Mouse (Mus musculus): ENCODE measurements around the gene Susd5. TPM values are rescaled to one million over a fixed set of nuclear protein-coding genes. Genes with fewer than 3 reads are reported as not detected.
"Not testable (repeated sequence)": the region's sequence is repeated elsewhere in the genome, so short reads cannot be mapped to it uniquely, and the experiment has no call there.

The Susd5 gene
- polyA plus RNA-seq, 1 experiment from 2014 or later = 0.46 TPM

DNA sequence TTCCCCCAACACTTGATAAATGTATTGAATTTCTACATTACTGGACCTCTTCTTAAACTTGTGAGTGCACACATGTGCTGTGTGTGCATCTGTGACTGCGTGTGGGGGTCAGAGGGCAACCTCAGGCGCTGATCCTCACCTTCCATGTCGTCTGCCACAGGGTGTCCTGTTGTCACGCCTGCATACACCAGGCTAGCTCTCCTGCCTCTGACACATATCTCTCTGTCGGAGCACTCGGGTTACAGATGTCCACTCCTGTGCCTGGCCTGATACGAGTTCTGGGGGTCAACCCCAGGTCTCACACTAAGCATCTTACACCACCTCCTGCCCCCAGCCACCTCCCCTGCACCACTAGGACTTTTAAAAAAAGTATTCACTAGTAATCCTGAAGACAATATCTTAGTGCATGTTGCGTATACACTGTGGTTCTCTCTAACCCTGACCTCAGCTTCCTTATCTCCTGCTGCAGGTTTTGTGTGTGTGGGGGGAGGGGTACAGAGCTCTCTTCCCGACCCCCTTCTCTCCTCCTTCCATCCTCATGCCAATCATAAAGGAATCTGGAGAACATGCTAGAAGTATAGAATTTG, 41.9 kb downstream of the Susd5 start:
- Histone ChIP-seq H3K4me1 (ENCODE audit: insufficient read depth) (no peaks in the 10 kb centered on the region), H3K4me3 (ENCODE audit: low read depth, low read length) (no peak overlapping the region), H3K27ac (ENCODE audit: low read depth) (no peak overlapping the region), H3K4me2 (no peak overlapping the region), H3K27me3 (ENCODE audit: insufficient read depth, low read length) (no peaks in the 10 kb centered on the region), H3K9ac (no peak overlapping the region), H3K36me3 (ENCODE audit: insufficient read depth) (no peaks in the 10 kb centered on the region), H3K9me3 (ENCODE audit: low read depth, low read length) (no peaks in the 10 kb centered on the region)
- no peak for TF ChIP-seq CTCF (IDR thresholded peaks at IDR 0.05; ENCODE audit: low read depth)
- DNase-seq (no peak), ATAC-seq (ENCODE audit: insufficient read depth) (no peak)
- WGBS = 42% methylated on average over 9 of the region's 9 CpGs

DNA sequence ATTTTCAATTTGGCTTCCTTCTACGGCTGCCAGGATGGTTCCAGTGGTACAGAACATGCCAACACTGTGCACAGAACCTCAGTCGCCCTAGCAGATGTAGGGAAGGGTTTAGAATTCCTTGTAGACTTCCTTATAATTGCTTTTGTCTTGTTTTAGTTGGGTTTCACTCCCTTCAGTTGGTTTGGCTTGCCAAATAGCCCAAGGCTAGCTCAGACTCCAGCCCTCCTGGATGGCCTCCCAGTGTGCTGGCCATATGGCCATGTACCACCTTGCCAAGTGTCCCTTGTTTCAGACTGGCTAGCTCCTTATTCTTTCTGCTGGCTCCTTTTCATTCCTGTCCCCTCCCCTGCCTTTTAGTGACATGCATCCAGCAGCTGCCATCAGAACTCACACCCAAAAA, 53.3 kb downstream of the Susd5 start:
- no peak for DNase-seq
- Histone ChIP-seq H3K36me3 (ENCODE audit: insufficient read depth) (no peaks in the 10 kb centered on the region), H3K4me1 (ENCODE audit: insufficient read depth) (no peaks in the 10 kb centered on the region), H3K27me3 (ENCODE audit: insufficient read depth, low read length) (no peaks in the 10 kb centered on the region), H3K4me2 (no peak overlapping the region), H3K27ac (ENCODE audit: low read depth) (no peak overlapping the region), H3K4me3 (ENCODE audit: low read depth, low read length) (no peak overlapping the region), H3K9me3 (ENCODE audit: low read depth, low read length) (no peaks in the 10 kb centered on the region), H3K9ac (no peak overlapping the region)
- ATAC-seq (ENCODE audit: insufficient read depth) = no peak
- no peak for TF ChIP-seq CTCF (IDR thresholded peaks at IDR 0.05; ENCODE audit: low read depth)
- WGBS = 85% methylated on average over 2 of the region's 2 CpGs

DNA sequence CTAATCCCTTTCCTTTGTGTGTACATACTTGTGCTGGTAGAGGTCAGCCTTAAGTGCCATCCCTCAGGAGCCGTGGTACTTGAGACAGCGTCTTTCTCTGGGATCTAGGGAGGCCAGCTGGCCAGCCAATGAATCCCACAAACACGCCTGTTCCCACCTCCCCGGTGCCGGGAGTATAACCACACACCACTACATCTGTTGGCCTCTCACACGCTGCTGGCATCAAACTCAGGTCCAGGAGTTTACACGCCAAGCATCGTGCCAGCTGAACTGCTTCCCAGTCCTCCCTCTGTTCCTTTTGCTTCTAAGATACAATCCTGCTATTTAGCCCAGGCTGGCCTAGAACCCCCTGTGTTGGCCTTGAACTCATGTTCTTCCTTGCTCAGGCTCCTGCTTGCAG, 54.2 kb downstream of the Susd5 start:
- no peaks in the 10 kb centered on the region for H3K27me3 ChIP-seq (ENCODE audit: insufficient read depth, low read length)
- WGBS = 82% methylated on average over 8 of the region's 8 CpGs
- H3K9ac ChIP-seq = no peak overlapping the region
- H3K36me3 ChIP-seq (ENCODE audit: insufficient read depth) = no peaks in the 10 kb centered on the region
- DNase-seq (no peak), ATAC-seq (ENCODE audit: insufficient read depth) (no peak)
- no peak overlapping the region for H3K4me3 ChIP-seq (ENCODE audit: low read depth, low read length)
- no peak overlapping the region for H3K27ac ChIP-seq (ENCODE audit: low read depth)
- no peak overlapping the region for H3K4me2 ChIP-seq
- H3K9me3 ChIP-seq (ENCODE audit: low read depth, low read length) = no peaks in the 10 kb centered on the region
- no peaks in the 10 kb centered on the region for H3K4me1 ChIP-seq (ENCODE audit: insufficient read depth)
- TF ChIP-seq CTCF (IDR thresholded peaks at IDR 0.05; ENCODE audit: low read depth) = no peak

DNA sequence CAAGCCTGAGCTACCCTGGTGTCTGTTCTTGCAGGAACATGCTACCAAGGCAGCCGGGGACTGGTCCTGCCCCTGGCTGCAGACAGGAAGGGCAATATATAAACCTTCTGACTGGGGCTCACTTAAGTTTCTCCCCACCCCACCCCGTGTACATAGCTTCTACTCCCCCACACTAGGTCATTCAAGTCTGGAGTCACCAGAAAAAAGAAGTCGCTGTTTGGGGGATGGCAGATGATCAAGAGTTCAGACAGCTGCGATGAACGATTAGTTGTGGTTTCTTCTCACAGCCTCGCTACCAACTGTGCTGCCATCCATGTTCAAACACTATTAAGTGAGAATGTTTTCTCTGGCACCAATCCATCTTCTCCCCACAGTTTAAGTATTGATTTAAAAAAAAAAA, 55.3 kb downstream of the Susd5 start:
- Histone ChIP-seq H3K9ac (no peak overlapping the region), H3K4me2 (no peak overlapping the region), H3K36me3 (ENCODE audit: insufficient read depth) (no peaks in the 10 kb centered on the region), H3K27me3 (ENCODE audit: insufficient read depth, low read length) (no peaks in the 10 kb centered on the region), H3K4me3 (ENCODE audit: low read depth, low read length) (no peak overlapping the region), H3K4me1 (ENCODE audit: insufficient read depth) (no peaks in the 10 kb centered on the region), H3K27ac (ENCODE audit: low read depth) (no peak overlapping the region), H3K9me3 (ENCODE audit: low read depth, low read length) (no peaks in the 10 kb centered on the region)
- TF ChIP-seq CTCF (IDR thresholded peaks at IDR 0.05; ENCODE audit: low read depth) = no peak
- WGBS = 32% methylated on average over 6 of the region's 6 CpGs
- DNase-seq (peak; percentile 38), ATAC-seq (ENCODE audit: insufficient read depth) (no peak)

DNA sequence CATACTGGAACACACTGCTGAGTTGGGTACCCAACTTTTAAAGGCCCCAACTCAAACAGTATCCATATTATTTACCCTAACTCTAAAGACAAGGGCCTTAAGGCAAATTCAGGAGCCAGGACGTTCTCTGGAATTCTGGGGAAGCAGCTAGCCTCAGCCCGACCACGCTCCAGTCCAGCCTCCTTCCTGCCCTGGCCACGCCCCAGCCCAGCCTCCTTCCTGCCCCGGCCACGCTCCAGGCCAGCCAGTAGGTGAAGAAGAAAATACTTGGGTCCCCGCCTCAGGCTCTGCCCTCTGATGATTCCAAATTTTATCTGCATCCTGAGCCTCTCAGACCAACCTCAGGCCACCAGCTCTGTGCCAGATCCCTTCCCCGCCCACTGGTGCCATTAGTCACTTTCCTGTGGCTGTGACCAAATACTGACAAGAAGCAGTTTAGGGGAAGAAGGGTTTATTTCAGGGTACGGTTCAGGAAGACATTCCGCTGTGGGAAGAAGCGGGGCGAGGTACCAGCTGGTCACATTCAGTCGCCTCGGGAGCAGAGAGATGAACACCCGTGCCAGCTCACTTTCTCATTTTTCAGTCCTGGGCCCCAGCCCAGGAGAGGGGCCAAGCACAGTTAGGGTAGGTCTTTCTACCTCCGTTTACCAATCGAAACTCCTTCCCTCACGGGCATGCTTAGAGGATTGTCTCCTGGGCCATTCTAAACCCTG, 57.1 kb downstream of the Susd5 start:
- Histone ChIP-seq H3K27me3 (ENCODE audit: insufficient read depth, low read length) (no peaks in the 10 kb centered on the region), H3K4me1 (ENCODE audit: insufficient read depth) (no peaks in the 10 kb centered on the region), H3K4me3 (ENCODE audit: low read depth, low read length) (no peak overlapping the region), H3K27ac (ENCODE audit: low read depth) (no peak overlapping the region), H3K9me3 (ENCODE audit: low read depth, low read length) (no peaks in the 10 kb centered on the region), H3K4me2 (no peak overlapping the region), H3K9ac (no peak overlapping the region), H3K36me3 (ENCODE audit: insufficient read depth) (no peaks in the 10 kb centered on the region)
- 76% methylated on average over 18 of the region's 18 CpGs for WGBS
- ATAC-seq (ENCODE audit: insufficient read depth) (no peak), DNase-seq (no peak)
- no peak for TF ChIP-seq CTCF (IDR thresholded peaks at IDR 0.05; ENCODE audit: low read depth)

DNA sequence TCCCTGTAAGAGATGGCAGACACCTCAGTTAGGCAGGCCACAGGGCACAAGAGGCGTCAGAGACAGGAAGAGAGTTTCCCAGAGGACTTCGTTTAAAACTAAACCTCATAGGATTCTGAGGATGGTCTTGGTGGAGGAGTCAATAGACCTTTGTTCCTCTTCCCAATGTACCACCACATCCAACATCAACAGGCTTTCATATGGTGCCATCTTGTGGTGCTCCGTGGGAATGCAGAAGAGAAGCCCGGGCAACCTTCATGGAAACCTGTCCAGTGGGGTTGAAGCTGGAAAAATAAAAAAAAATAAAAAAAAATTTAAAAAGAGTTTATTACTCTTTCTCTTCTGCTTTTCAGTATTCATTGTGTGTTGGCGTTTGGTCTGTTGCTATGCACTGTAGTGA, 59.7 kb downstream of the Susd5 start:
- not testable (repeated sequence) for H3K27ac ChIP-seq (ENCODE audit: low read depth); H3K4me3 ChIP-seq (ENCODE audit: low read depth, low read length); H3K4me1 ChIP-seq (ENCODE audit: insufficient read depth); H3K36me3 ChIP-seq (ENCODE audit: insufficient read depth); H3K9ac ChIP-seq; H3K27me3 ChIP-seq (ENCODE audit: insufficient read depth, low read length); H3K4me2 ChIP-seq; H3K9me3 ChIP-seq (ENCODE audit: low read depth, low read length)
- DNase-seq = peak; percentile 76
- whole genome bisulfite sequencing = 16% methylated on average over 5 of the region's 5 CpGs
- peak; percentile 80 for TF ChIP-seq CTCF (IDR thresholded peaks at IDR 0.05; ENCODE audit: low read depth)
- ATAC-seq (ENCODE audit: insufficient read depth) = 0 out of 2 replicates have a peak, but pooled peaks have one; percentile 49

DNA sequence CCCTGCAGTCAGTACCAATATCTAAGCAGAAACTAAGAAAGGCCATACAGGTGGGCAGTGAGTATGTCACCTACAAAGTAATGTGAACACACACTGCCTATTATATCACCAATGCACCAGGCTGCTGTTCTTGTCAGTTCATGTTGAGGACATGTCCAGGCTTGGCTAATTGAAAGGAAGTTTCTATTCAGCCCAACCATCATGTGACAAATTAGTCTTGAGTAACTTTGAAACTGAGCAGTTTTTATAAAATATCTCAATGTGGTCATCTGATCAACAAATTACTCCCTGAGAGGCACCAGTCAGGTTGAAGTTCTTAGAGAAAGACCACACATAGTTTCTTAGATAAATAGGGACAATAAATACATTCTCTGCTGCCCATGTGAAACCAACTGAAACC, 65.9 kb downstream of the Susd5 start:
- not testable (repeated sequence) for H3K36me3 ChIP-seq (ENCODE audit: insufficient read depth); DNase-seq; ATAC-seq (ENCODE audit: insufficient read depth); H3K9ac ChIP-seq; H3K4me2 ChIP-seq; H3K9me3 ChIP-seq (ENCODE audit: low read depth, low read length); H3K4me1 ChIP-seq (ENCODE audit: insufficient read depth); H3K27me3 ChIP-seq (ENCODE audit: insufficient read depth, low read length); H3K4me3 ChIP-seq (ENCODE audit: low read depth, low read length); H3K27ac ChIP-seq (ENCODE audit: low read depth)

DNA sequence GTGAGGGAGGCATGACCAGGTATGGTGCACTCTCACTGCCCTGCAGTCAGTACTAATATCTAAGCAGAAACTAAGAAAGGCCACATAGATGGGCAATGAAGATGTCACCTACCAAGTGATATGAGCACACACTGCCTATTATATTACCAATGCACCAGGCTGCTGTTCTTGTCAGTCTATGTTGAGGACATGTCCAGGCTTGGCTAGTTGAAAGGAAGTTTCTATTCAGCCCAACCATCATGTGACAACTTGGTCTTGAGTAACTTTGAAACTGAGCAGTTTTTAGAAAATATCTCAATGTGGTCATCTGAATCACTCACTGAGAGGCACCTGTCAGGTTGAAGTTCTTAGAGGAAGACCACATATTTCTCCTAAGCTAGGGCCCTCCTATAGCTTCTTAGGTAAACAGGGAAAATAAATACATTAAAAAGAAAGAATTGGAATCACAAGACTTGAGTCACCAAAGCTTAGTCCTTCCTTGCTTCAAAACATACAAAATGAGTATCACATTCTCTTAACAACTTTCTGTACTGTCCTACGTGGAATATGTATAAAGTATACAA, 72.4 kb downstream of the Susd5 start:
- not testable (repeated sequence) for H3K9me3 ChIP-seq (ENCODE audit: low read depth, low read length); H3K27me3 ChIP-seq (ENCODE audit: insufficient read depth, low read length); H3K4me1 ChIP-seq (ENCODE audit: insufficient read depth); H3K4me3 ChIP-seq (ENCODE audit: low read depth, low read length); H3K4me2 ChIP-seq; H3K36me3 ChIP-seq (ENCODE audit: insufficient read depth); H3K9ac ChIP-seq; H3K27ac ChIP-seq (ENCODE audit: low read depth); DNase-seq; ATAC-seq (ENCODE audit: insufficient read depth)
- WGBS = 69% methylated on average over 1 of the region's 1 CpGs
